Mouse (Mus musculus) olfactory bulb, adult 2 months (tissue): ENCODE results near the gene Sirt1.

Source experiments
- CTCF ChIP-seq: fragments of 200-500 bp; IDR thresholded peaks from 2 replicates; pipeline ENCODE4 v1.5.1; 2012; ENCODE audit warnings: low read depth, mild to moderate bottlenecking, low read length, moderate library complexity; ENCODE audit not compliant: insufficient read depth
- POLR2A ChIP-seq: fragments of 200-500 bp; IDR thresholded peaks from 2 replicates; pipeline ENCODE4 v1.6.1; 2012; ENCODE audit warnings: mild to moderate bottlenecking, low read depth, low read length, moderate library complexity; ENCODE audit not compliant: insufficient read depth

DNA sequence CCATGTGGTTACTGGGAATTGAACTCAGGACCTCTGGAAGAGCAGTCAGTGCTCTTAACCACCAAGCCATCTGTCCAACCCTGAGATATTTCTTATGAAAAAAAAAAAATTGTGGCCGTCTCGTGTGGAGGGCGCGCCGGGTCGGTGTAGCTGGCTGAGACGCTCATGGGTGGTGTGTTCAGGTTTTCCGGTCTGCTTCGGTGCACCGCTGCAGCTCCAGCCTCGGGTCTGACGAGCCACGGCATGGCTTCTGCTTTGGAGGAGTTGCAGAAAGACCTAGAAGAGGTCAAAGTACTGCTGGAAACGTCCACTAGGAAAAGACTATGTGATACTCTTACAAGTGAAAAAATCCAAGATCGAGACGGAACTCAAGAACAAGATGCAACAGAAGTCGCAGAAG lies 31.3 kb upstream of the Sirt1 start:
- TF ChIP-seq CTCF = no peak
- no peak for TF ChIP-seq POLR2A
